Mouse (Mus musculus) left cerebral cortex, adult 2 months (tissue): ENCODE data around the gene Macf1. TPM values are rescaled to one million over a fixed set of nuclear protein-coding genes. Genes with fewer than 3 reads are reported as not detected.

Source experiments
- DNase-seq, 2 experiments: peaks; one replicate each; pipeline ENCODE4 v3.0.0; 2021 to 2022; ENCODE audit warnings: low spot score in 2 of 2, mixed read lengths in 1 of 2; ENCODE audit errors: extremely low spot score in 1 of 2
- H3K27ac ChIP-seq: fragments of 200-600 bp; 2 replicates; pipeline ENCODE4 v1.8.1; 2022
- H3K4me3 ChIP-seq: fragments of 200-600 bp; 2 replicates; pipeline ENCODE4 v1.8.1; 2022
- CTCF ChIP-seq: fragments of 200-600 bp; IDR thresholded peaks from 2 replicates; pipeline ENCODE4 v1.8.1; 2022; ENCODE audit warnings: antibody characterized with exemption, mild to moderate bottlenecking, moderate library complexity
- intact Hi-C: fragments of 180-260 bp; cut with DNase I; formaldehyde crosslinking; loops from one replicate; pipeline ENCODE4 v1.15.1; 2025
- total RNA-seq, 2 experiments: library from RNA; stranded (reverse); gene quantifications; 2 replicates each; pipeline ENCODE4 v1.2.3; 2021

Gene Macf1
- total RNA-seq, 2 experiments from 2014 or later: 242 to 255 TPM

DNA sequence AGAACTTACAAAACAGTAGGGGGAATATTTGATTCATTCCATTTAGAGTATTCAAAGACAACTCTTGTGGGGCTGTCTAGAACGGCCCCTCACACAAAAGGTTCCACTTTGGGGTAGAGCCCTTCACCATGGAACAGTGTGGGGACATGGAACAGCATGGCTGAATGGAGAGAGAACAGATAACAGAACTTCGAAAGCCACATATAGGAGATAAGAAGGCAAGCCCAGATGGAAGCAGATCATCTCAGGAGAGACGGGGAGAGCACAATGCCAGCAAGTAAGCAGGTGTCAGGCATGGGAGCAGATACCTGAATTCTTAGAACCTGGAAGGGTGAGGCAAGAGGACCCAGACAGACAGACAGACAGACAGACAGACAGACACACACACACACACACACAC is 266.1 kb downstream of the Macf1 start:
- Histone ChIP-seq H3K27ac (no peak overlapping the region), H3K4me3 (no peak overlapping the region)
- TF ChIP-seq CTCF: no peak
- intact Hi-C loops: no loop called here
- DNase-seq: no peak

DNA sequence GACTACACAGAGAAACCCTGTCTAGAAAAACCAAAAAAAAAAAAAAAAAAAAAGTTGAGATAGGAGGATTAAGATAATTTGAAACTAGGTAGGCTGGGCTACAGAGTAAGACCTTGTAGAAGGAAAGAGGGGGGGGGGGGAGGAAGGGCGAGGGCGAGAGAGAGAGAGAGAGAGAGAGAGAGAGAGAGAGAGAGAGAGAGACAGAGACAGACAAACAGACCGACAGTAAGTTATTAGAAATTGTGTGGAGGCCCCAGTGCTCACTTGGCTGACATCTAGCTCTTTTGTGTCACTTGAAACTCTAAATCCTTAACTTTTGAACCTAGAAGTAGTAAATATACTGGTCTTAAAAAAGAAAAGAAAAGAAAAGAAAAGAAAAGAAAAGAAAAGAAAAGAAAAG is 266.7 kb downstream of the Macf1 start:
- DNase-seq: no peak

DNA sequence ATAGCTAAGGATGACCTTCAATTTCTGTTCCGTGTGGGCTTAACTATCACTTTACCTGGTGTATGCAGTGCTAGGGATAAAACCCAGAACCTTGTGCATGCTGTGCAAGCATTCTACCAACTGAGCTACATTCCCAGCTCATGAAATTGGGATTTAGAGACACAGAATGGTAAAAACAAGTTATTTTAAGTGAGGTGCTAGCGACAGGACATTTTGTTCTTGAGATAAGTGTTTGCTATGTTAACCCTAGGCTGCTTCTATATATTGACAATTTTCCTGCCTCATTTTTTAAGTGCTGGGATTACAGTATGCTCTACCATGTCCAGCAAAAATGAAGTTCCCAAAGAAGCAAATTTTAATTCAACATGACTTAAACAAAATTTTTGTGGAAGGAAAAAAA is 267.3 kb downstream of the Macf1 start:
- H3K4me3 ChIP-seq: no peak overlapping the region
- TF ChIP-seq CTCF: no peak
- H3K27ac ChIP-seq: no peak overlapping the region
- intact Hi-C loops: no loop called here
- no peak for DNase-seq

More for the DNA sequence above, 266.7 kb downstream of the Macf1 start:
- no peak for TF ChIP-seq CTCF
- Histone ChIP-seq H3K4me3 (no peak overlapping the region), H3K27ac (no peak overlapping the region)
- intact Hi-C loops: no loop called here

DNA sequence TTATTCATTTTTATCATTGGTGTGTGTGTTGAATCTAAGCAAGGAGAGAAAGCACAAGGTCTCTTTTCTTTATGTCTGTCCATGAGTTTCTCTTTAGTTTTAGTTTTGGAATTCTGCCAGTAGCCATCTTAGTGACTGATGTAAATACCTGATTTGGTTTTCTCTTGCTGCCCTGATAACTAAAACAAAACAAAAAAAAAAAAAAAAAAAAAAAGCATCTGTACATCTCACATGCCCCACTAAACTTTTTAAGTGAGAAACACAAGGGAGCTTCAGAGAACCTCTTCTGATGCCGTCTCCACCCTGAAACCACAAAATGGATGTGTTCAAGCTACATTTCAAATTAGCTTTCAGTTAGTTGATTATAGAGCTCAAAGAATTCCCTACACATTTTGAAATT is 268.6 kb downstream of the Macf1 start:
- intact Hi-C loops: no loop called here
- no peak for TF ChIP-seq CTCF
- Histone ChIP-seq H3K27ac (no peak overlapping the region), H3K4me3 (no peak overlapping the region)
- DNase-seq: no peak

DNA sequence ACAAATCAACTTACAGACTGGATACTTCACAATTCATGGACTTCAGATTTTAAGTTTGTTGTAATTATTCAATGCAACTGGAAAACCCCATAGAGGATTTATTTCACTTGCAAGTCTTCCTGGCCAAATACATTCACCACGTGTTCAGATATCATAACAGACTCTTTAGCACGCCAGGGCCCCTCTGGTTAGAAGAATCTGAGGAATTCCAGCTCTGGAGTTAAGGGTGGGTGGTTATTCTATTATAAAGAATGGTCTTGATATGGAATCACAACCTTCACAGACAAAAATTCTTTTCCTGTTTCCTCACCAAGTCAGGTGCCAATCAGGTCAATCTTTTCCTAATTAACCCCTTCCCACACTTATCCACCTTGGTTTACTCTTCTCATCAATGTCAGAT is 270.3 kb downstream of the Macf1 start:
- no peak for DNase-seq
- intact Hi-C loops: loop anchor here (2.0 kb wide), 1 partner anchor 31 kb away; no protein-coding TSS in a partner anchor
- Histone ChIP-seq H3K27ac (peak overlapping the region; percentile 21; the same call in 1 of the 2 replicates), H3K4me3 (no peak overlapping the region)
- TF ChIP-seq CTCF: no peak

DNA sequence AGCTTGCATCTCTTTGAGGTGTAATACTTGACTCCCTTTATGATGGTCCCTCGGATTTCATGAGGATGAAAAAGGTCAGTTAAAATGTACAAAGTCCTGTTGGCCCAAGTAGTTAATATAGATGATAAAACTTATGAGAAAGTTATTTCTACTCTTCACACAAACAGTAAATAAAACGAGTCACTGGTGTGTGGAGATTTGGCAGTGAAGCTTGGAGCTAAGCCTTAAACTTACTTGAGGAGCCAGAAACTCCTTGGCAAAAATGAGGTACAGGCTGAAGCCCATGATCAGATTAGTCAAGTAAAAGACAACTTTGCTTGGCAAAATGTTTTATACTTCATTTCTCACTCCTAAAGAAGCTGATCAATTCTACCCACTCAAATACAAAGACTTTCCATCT is 271.2 kb downstream of the Macf1 start:
- H3K27ac ChIP-seq: peak overlapping the region; percentile 91; the same call in 1 of the 2 replicates
- no peak for DNase-seq
- intact Hi-C loops: loop anchor here (2.0 kb wide), 1 partner anchor 30 kb away; no protein-coding TSS in a partner anchor

DNA sequence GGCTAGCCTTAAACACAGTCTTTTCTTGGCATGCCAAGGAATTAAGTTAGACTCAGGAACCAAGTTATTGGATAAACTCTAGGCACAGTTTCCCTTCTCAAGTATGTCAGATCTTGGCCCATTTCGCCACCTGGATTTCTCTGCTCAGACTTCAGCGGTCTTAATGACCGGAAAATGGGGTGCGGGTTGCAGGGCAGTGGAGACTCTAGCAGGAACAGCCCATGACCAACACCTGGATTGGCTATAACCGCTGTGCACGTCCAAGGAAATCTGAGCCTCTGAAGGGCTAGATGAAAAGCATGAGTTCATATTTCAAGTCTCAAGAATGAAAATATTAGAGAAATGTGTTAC is 271.7 kb downstream of the Macf1 start:
- H3K4me3 ChIP-seq: peak overlapping the region; percentile 73
- no peak for DNase-seq
- intact Hi-C loops: loop anchor here (2.0 kb wide), 1 partner anchor 30 kb away; no protein-coding TSS in a partner anchor
- no peak for TF ChIP-seq CTCF
- H3K27ac ChIP-seq: peak overlapping the region; percentile 91

More for the DNA sequence above, 271.2 kb downstream of the Macf1 start:
- TF ChIP-seq CTCF: no peak
- H3K4me3 ChIP-seq: no peak overlapping the region

DNA sequence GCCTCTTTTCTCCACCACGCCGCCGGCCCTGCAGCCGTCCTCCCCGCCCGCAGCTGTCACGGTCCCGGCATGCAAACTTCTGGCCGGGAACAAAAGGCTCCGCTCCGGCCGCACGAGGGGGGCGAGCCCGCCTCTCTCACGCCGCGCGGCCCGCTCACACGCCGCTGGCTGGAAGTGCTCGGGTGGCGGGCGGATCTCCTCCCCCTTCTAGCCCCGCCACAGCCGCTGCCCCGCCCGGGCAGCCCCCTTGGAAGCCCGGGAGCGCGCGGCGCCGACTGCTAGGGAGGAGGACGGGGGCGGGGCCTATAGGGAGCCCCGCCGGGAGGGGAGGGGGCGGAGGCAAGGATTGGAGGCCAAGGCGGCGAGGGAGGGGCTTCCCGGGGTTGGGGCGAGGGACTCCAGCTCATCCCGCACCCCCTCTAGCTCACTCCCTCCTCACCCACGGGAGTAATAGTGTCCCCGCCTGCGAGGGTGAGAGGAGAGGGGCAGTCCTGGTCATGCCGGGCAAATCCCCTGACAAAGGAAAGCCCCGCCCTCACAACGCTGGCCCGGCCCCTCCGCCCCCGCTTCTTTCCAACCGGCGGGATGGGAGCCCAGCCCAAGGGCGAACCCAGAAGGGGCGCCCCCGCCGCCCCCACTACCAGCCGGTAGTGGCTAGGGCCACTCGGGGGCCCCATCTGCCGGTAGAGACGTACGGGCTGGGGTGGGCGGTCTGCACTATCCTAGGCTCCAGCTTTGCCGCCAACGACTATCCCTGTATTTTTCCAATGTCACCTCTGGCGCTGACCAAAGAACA is 272.2 kb downstream of the Macf1 start:
- peak; percentile 78 to 80 for DNase-seq
- H3K27ac ChIP-seq: peak overlapping the region; percentile 91
- intact Hi-C loops: loop anchor here (2.0 kb wide), 1 partner anchor 29 kb away; no protein-coding TSS in a partner anchor
- H3K4me3 ChIP-seq: peak overlapping the region; percentile 73
- TF ChIP-seq CTCF: no peak; the same call in 1 of the 2 replicates

DNA sequence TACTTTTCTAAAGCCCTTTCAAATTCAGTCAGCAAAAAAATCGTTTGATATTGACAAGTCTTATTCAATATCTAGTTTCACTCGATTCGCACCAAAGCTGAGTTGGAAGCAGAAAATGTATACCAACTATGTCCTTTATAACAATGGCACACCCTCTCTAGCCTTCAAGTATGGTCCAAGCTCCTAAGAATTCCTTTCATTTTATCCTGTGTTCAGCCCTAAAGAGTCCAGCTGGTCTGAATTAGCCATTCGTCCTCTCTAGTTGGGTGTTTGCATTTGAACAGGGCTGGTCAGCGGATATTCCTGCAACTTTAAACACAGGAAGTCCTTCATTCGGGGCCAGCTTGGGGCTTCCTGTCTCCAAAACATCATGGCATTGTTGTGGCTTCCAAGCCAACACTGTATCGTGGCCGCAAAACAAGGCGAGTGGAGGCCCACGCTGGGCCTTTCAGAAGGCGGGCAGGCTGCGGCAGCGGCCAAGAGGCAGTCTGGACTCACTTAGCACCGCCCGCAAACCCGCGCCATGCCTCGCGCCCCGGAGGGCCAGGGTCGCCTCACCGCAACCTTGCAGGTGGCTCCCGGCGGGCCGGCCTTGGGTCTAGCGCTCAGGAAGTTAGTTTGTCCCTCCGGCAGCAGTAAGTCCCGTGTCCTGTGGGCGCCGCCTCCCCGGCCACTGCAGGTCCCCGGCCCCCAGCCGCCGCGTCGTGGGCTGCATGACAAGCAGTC is 273.0 kb downstream of the Macf1 start:
- intact Hi-C loops: no loop called here
- H3K4me3 ChIP-seq: peak overlapping the region; percentile 73
- TF ChIP-seq CTCF: no peak
- DNase-seq: peak in 1 of 2 experiments; percentile 50
- H3K27ac ChIP-seq: peak overlapping the region; percentile 91

DNA sequence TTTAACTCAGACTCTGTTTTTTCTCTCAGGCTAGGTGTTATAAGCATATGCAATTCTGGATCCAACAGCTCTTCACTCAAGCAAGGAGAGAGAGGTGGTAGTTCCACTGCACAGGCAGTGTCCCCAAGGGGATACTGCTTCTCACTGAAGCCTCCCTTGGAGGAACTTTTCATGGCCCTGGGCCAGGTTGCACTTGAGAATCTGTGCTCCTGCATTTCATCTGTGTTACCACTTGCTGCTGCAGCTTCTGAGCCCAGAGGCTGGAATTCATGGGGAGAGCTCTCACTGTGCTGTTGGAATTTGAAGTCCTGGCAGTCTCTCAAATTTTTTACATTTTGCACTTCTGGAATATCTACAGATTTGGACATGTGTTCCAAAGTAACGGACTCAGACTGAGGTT is 274.4 kb downstream of the Macf1 start:
- TF ChIP-seq CTCF: no peak
- intact Hi-C loops: no loop called here
- Histone ChIP-seq H3K27ac (peak overlapping the region; percentile 70), H3K4me3 (no peak overlapping the region)
- DNase-seq: no peak

DNA sequence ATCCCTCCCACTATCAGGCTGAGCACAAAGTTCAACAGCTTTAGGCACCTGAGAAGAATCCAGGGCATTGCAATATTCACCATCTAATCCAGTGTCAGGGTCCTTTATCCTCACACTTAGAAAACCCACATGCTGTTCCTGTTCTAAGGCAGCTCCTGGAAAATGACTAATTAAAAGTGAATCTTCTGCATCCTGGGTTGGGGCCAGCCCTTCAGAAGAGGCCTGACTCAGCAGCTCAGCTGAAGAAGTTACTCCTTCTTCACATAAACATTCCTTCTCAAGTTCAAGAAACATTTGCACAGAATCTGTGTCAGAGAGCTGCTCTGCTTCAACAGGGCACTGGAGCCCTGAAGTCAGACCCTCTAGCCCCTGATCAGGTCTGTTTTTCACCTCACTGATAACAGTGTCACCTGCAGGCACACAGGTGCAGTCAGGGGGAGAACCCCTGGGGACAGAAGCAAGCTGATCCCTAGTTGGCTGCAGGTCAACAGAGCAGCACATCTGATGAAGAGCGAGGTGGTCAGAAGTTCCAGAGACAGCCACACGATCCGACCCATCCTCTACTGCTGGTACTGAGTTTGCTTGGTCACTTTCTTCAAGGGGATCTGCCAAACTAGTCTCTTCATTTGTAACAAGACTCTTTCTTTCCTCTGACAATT is 275.0 kb downstream of the Macf1 start:
- DNase-seq: no peak
- intact Hi-C loops: no loop called here
- peak overlapping the region; percentile 70 for H3K27ac ChIP-seq
- H3K4me3 ChIP-seq: no peak overlapping the region
- TF ChIP-seq CTCF: no peak

DNA sequence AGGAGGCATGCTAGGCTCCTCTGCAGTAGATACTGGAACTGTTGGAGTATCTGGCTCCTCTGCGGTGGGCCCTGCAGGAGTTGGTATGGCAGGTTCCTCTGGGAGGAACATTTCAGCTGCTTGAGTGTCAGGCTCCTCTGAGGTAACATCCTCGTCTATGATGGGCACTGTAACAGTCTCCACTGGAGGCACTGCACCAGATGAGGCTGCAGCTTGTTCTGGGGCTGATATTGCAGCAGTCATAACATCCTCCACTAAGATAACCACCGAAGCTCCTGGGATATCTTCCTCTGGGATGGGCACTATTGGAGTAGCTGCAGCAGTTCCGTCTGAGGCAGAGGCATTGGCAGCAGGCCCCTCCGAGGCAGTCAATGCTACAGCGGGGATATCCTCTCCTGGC is 276.4 kb downstream of the Macf1 start:
- DNase-seq: no peak
- no peak overlapping the region for H3K4me3 ChIP-seq
- intact Hi-C loops: no loop called here
- no peak for TF ChIP-seq CTCF
- H3K27ac ChIP-seq: peak overlapping the region; percentile 25; the same call in 1 of the 2 replicates
